Mouse (Mus musculus): ENCODE measurements around the gene 4933407L21Rik. TPM values are rescaled to one million over a fixed set of nuclear protein-coding genes. Genes with fewer than 3 reads are reported as not detected.

The 4933407L21Rik gene
- total and polyA plus RNA-seq, 3 experiments, result 0.17 to 0.71 (median 0.19) TPM

DNA sequence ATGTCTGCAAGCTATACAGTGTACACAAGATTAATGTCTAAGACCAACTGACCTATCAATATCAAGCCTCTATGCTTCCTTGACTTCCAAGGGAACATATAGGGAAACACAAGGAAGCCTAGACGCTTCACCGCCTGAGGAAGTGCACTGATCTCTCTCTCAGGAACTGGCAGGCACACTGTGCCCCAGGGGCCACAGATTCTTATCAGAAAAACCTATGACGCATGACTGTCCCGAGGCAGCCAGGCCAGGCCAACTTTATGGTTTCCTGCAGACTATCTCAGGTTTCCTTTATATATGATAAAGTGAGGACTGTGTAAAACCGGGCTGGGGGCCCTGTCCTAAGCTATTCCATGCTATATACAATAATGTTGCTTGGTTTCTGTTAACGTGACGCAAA lies 8.7 kb upstream of the 4933407L21Rik start:
- Histone ChIP-seq H3K36me3 (replicated peaks in 1 of 2; ENCODE audit: control insufficient read depth in 1 of 2, insufficient read depth in 1 of 2, low read length in 1 of 2) (no peaks in the 10 kb centered on the region), H3K4me3 (replicated peaks in 1 of 3; ENCODE audit: low read depth in 2 of 3, low read length in 2 of 3, poor library complexity in 1 of 3) (no peak overlapping the region), H3K27me3 (replicated peaks) (no peaks in the 10 kb centered on the region), H3K9me3 (replicated peaks; ENCODE audit: low read length) (peaks cover 7% of the 10 kb centered on the region), H3K4me2 (ENCODE audit: insufficient read depth, low read depth, poor library complexity, severe bottlenecking) (no peak overlapping the region), H3K4me1 (ENCODE audit: control insufficient read depth in 1 of 2, insufficient read depth in 2 of 2) (peaks cover 0 to 6% of the 10 kb centered on the region in 2 experiments; a peak in 1 of 4 replicates), H3K79me2 (replicated peaks; ENCODE audit: control insufficient read depth, extremely low read depth, insufficient read depth, poor library complexity, severe bottlenecking) (no peaks in the 10 kb centered on the region), H3K27ac (ENCODE audit: insufficient read depth, low read depth) (no peak overlapping the region), H3K9ac (ENCODE audit: insufficient read depth, low read depth) (no peak overlapping the region)
- TF ChIP-seq CHD1 (IDR thresholded peaks at IDR 0.05; ENCODE audit: low read depth, low read length) (no peak), ZC3H11A (IDR thresholded peaks at IDR 0.05; ENCODE audit: low read depth, low read length) (no peak), POLR2AphosphoS2 (IDR thresholded peaks at IDR 0.05; ENCODE audit: low read depth, low read length) (no peak), POLR2A (IDR thresholded peaks at IDR 0.05; ENCODE audit: low read depth, low read length) (no peak), RAD21 (IDR thresholded peaks at IDR 0.05; ENCODE audit: low read depth, low read length) (no peak), NELFE (IDR thresholded peaks at IDR 0.05; ENCODE audit: low read depth, low read length) (no peak), ZNF384 (IDR thresholded peaks at IDR 0.05; ENCODE audit: low read depth, low read length) (no peak), MAX (IDR thresholded peaks at IDR 0.05; ENCODE audit: low read length) (no peak), GABPA (IDR thresholded peaks at IDR 0.05; ENCODE audit: insufficient replicate concordance, low read depth, low read length) (no peak), MXI1 (IDR thresholded peaks at IDR 0.05; ENCODE audit: low read depth, low read length) (no peak), ELF1 (IDR thresholded peaks at IDR 0.05; ENCODE audit: low read depth, low read length) (no peak)
- DNase-seq (ENCODE audit: extremely low read depth), result no peak
- in situ Hi-C loops (cut with MboI; ENCODE audit: low pct_ligation_motif_present, low pct_unique_long_range_greater_than_20kb, low sequenced_read_pairs), result no loop called here
- dilution Hi-C loops (cut with MboI; ENCODE audit: extremely low pct_ligation_motif_present, extremely low pct_unique_long_range_greater_than_20kb, low sequenced_read_pairs), result no loop called here

- no peak overlapping the region for H3K9ac ChIP-seq (ENCODE audit: insufficient read depth, low read depth)
- no peaks in the 10 kb centered on the region for H3K27me3 ChIP-seq (replicated peaks)
- dilution Hi-C loops (cut with MboI; ENCODE audit: extremely low pct_ligation_motif_present, extremely low pct_unique_long_range_greater_than_20kb, low sequenced_read_pairs), result no loop called here
- no peak overlapping the region for H3K27ac ChIP-seq (ENCODE audit: insufficient read depth, low read depth)
- H3K4me1 ChIP-seq (ENCODE audit: control insufficient read depth in 1 of 2, insufficient read depth in 2 of 2), result peaks cover 0 to 6% of the 10 kb centered on the region in 2 experiments; a peak in 1 of 4 replicates
- TF ChIP-seq GABPA (IDR thresholded peaks at IDR 0.05; ENCODE audit: insufficient replicate concordance, low read depth, low read length) (no peak), TBP (conservative IDR thresholded peaks at IDR 0.05; ENCODE audit: low read depth, low read length) (no peak), BHLHE40 (IDR thresholded peaks at IDR 0.05; ENCODE audit: low read depth, low read length) (no peak), SMC3 (IDR thresholded peaks at IDR 0.05; ENCODE audit: low read depth, low read length) (no peak), USF2 (conservative IDR thresholded peaks at IDR 0.05; ENCODE audit: low read depth, low read length) (no peak), ZNF384 (IDR thresholded peaks at IDR 0.05; ENCODE audit: low read depth, low read length) (no peak), HCFC1 (IDR thresholded peaks at IDR 0.05; ENCODE audit: low read depth, low read length) (no peak), TCF12 (IDR thresholded peaks at IDR 0.05; ENCODE audit: low read depth, low read length) (no peak), POLR2A (IDR thresholded peaks at IDR 0.05; ENCODE audit: low read depth, low read length) (no peak), MAX (IDR thresholded peaks at IDR 0.05; ENCODE audit: low read length) (no peak), JUN (IDR thresholded peaks at IDR 0.05; ENCODE audit: insufficient read depth, low read depth, low read length) (no peak)
- no peak for DNase-seq (ENCODE audit: extremely low read depth)
- H3K9me3 ChIP-seq (replicated peaks; ENCODE audit: low read length), result peaks cover 7% of the 10 kb centered on the region
- in situ Hi-C loops (cut with MboI; ENCODE audit: low pct_ligation_motif_present, low pct_unique_long_range_greater_than_20kb, low sequenced_read_pairs), result no loop called here
- H3K4me3 ChIP-seq (replicated peaks in 1 of 3; ENCODE audit: low read depth in 2 of 3, low read length in 2 of 3, poor library complexity in 1 of 3), result no peak overlapping the region
- no peaks in the 10 kb centered on the region for H3K36me3 ChIP-seq (replicated peaks in 1 of 2; ENCODE audit: control insufficient read depth in 1 of 2, insufficient read depth in 1 of 2, low read length in 1 of 2)
- no peaks in the 10 kb centered on the region for H3K79me2 ChIP-seq (replicated peaks; ENCODE audit: control insufficient read depth, extremely low read depth, insufficient read depth, poor library complexity, severe bottlenecking)
- no peak overlapping the region for H3K4me2 ChIP-seq (ENCODE audit: insufficient read depth, low read depth, poor library complexity, severe bottlenecking)
Measured at GRCm38 (mm10) chr1:85921725-85922124, 6.6 kb upstream of the 4933407L21Rik start.
